Mouse (Mus musculus) gastrocnemius, postnatal 4 days (tissue): ENCODE results near the gene Pitpnm1. TPM values are rescaled to one million over a fixed set of nuclear protein-coding genes. Genes with fewer than 3 reads are reported as not detected.

Experiments
- DNase-seq, 2 experiments: peaks; one replicate each; pipeline ENCODE4 v3.0.0; 2021 to 2022; ENCODE audit warnings: low spot score in 2 of 2, mixed read lengths in 2 of 2
- total RNA-seq, 2 experiments: library from RNA; stranded (reverse); gene quantifications; 2 replicates each; pipeline ENCODE4 v1.2.3; 2021

The Pitpnm1 gene
- total RNA-seq, 2 experiments from 2014 or later, result 6.1 to 7.3 TPM

DNA sequence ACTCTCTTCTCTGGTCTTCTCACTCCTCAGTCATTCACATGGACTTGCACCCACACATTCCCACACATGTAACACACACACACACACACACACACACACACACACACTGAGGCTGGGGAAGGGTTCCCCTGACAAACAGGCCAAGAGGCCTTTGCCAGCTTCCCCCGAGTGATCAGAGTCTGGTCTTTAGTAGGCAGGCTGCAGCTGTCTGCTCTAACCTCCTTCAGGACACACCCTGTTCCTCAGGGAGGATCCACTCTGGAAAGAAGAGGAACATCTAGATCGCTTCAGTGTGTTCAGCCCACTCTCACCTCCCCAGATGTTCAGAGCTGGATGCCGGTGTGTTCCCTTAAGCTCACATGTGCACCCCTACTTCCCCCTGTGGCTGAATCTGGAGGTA lies 5.5 kb upstream of the Pitpnm1 start:
- no peak for DNase-seq

GRCm38 (mm10) chr19:4094774-4095303 lies 5.0 kb upstream of the Pitpnm1 start:
- no peak for DNase-seq

DNA sequence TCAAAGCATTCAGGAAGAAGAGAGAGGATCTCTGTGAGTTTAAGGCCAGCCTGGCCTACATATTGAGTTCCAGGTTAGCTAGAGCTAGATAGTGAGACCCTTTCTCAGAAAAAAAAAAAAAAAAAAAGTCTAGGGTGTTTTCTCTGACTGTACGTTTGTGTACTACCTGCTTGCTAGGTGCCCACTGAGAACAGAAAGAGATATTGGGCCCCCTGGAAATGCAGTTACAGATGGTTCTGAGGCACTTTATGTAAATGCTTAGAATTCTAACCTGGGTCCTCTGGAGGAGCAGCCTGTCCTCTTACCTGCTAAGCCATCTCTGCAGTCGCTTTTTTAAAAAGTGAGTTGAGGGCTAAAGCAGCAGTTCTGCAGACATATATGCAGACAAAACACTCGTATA lies 4.0 kb upstream of the Pitpnm1 start:
- DNase-seq, result no peak

DNA sequence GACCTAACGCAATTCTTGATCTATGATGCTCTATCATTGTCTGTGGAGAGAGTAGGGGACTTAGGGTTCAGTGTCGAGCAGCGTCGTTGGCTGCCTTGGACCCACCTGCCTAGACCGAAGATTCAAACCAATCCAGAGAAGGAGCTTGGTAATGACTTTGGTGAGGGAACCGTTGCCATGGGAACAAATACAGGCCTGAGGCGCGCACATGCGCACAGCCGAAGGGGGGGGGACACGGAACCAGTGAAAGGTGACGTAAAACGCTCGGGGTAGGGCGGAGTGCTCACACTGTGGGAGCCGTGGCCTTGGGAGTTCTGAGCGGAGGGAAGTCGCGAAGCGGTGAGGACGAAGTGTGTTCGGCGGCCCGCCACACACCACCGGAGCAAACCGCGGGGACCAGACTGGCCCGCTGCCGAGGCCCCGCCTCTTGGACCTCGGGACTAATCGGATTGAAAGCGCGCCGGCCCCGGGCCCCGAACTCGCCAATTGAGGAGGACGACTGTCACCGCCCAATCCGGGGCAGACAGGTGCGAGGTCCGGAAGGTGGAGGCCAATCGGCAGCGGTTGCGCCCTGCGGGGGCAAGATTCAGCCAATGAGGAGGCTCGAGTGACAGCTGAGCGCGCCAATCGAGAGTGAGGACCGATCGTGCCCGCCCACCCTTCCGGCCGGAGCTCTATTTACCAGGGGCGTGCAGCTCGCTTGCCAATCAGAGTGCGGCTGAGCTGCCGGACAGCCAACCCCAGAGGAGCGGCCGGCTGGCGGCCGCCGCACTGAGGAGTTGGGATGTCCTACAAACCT lies 3.0 kb upstream of the Pitpnm1 start, which contains the start of gene Cdk2ap2:
Gene Cdk2ap2, plus strand, starts transcription at position 541 of the 799 bp plus-strand sequence.
- DNase-seq, result peak; percentile 98

- DNase-seq, result peak in 1 of 2 experiments; percentile 75
Observed at GRCm38 (mm10) chr19:4097441-4097825, 2.4 kb upstream of the Pitpnm1 start.

DNA sequence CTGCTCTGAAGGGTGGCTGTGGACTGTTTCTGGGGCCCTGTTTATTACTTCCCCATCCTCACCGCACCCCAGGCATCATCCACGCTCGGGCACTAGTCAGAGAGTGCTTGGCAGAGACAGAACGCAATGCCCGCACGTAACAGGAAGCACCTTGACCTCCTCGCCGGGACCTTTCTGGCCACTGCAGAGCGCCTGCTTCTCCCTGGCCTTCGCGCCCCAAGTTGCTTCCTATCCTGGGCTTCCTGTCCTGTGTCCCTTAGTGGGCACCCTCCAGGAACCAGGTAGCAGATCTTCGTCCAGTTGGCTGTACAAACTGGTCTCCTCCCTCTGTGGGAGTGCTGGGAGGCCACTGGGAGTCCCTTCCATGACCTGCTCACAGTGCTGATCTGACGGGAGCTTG lies 1.4 kb upstream of the Pitpnm1 start:
- no peak for DNase-seq

- peak; percentile 84 to 93 for DNase-seq
Observed at GRCm38 (mm10) chr19:4099056-4099455, 742 bp upstream of the Pitpnm1 start.

DNA sequence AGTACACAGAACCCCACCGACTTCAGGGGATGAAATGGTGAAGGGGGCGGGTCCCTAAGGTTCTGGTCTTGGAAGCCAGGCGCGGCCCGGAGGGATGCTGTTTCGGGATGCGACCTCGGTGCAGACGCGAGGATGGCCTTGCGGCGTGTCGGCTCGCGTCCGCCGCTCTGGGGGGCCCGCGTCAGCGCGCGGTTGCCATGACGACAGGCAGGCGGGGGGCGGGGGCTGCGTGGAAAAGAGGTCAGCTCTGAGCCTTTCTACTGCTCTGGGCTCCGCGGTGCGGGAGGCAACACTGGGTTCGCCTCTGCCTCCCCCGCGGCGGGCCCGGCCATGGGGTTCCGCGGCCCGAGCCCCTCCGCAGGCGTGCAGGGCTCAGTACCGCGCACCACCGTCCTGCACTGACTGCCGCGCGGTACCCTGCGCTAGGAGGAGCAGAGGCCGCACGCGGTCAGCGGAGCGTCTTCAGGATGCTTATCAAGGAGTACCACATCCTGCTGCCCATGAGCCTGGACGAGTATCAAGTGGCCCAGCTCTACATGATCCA lies 992 bp downstream of the Pitpnm1 start:
- no peak for DNase-seq

GRCm38 (mm10) chr19:4101466-4101865 lies 1.7 kb downstream of the Pitpnm1 start:
- DNase-seq, result no peak

DNA sequence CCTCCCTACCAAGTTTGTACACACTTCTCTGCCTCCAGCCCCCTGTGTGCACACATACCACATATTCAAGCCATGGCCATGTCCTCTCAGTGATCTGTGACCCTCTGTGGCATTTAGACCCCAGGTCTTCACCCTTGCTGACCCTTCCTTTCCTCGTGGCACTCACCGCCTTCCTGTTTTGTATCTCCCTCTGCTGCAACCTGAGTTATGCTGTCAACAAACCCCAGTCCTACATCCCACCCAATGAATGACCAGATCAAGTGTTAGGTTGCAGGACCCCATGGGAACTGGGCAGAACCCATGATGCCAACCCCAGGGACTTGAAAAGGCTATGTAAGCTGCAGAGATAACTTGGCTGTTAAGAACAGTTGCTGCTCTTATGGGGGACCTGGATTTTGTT lies 2.3 kb downstream of the Pitpnm1 start:
- DNase-seq, result no peak

- no peak for DNase-seq
Observed at GRCm38 (mm10) chr19:4102626-4103025, 2.8 kb downstream of the Pitpnm1 start.

DNA sequence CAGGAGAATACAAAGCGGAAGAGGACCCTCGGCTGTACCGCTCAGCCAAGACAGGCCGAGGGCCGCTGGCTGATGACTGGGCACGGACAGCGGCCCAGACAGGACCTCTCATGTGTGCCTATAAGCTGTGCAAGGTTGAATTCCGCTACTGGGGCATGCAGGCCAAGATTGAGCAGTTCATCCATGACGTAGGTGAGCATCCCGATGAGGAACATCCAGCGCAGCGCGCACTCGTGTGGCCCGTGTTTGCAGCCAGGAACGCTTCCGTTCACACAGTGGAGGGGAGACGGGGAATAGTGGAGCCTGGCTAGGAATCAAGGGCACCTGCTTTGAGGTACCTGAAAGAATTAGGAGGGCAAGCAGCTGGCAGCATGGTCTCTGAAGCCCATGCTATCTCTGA lies 3.5 kb downstream of the Pitpnm1 start:
- DNase-seq, result no peak

GRCm38 (mm10) chr19:4103792-4104191 lies 4.0 kb downstream of the Pitpnm1 start:
- no peak for DNase-seq

DNA sequence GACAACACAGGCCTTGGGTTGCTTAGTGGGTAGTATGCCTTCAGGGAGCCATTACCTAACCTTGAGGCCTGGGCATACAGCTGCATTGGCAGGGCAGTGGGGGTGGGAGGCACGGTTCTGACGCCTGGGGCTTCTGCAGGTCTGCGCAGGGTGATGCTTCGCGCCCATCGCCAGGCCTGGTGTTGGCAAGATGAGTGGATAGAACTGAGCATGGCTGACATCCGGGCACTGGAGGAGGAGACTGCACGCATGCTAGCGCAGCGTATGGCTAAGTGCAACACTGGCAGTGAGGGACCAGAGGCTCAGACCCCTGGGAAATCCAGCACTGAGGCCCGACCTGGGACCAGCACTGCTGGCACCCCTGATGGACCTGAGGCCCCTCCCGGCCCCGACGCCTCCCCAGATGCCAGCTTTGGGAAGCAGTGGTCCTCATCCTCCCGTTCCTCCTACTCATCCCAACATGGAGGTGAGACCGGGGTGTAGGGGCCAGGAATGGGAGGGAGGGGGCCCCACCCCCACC lies 4.9 kb downstream of the Pitpnm1 start:
- DNase-seq, result no peak

DNA sequence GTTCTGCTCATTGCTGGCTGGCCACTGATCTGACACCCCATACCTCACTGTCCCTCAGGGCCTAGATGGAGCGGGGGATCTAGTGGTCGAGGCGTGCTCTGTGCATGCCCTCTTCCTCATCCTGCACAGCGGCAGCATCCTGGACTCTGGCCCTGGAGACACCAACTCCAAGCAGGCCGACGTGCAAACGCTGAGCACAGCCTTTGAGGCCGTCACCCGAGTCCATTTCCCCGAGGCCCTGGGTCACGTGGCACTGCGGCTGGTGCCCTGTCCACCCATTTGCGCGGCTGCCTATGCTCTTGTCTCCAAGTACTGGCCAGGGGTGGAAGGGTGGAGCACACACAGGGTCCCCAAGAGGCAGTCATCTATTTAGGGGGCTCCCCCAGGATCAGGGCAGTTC lies 6.9 kb downstream of the Pitpnm1 start:
- DNase-seq, result no peak

- DNase-seq, result no peak
Observed at GRCm38 (mm10) chr19:4108535-4108934, 8.7 kb downstream of the Pitpnm1 start.

DNA sequence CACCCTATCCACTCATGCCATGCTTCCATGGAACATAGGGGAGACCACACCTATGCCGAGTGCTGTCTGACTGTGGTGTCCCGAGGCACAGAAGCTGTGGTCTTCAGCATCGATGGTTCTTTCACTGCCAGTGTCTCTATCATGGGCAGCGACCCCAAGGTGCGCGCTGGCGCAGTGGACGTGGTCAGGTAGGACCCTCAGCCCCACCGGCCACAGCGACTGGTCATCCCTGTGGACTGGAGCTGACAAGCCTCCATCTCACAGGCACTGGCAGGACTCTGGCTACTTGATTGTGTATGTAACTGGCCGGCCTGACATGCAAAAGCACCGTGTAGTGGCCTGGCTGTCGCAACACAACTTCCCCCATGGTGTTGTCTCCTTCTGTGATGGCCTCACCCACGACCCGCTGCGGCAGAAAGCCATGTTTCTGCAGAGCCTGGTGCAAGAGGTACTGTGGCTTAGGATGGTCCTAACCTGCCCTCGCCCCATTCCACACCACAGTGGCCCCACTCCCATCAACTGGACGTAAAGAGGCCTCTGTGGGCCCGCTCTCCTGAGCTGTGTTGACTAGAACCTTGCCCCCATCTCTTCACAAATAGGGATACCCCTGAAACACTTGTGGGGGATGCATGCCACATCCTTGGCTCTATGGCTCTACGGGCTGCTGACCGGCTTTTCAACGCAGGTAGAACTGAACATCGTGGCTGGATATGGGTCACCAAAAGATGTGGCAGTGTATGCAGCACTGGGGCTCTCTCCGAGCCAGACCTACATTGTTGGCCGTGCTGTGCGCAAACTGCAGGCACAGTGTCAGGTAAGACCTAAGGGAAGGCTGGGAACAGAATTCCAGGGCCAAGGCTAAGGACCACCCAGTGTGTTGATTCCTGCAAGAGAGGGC lies 12.5 kb downstream of the Pitpnm1 start:
- DNase-seq, result no peak

DNA sequence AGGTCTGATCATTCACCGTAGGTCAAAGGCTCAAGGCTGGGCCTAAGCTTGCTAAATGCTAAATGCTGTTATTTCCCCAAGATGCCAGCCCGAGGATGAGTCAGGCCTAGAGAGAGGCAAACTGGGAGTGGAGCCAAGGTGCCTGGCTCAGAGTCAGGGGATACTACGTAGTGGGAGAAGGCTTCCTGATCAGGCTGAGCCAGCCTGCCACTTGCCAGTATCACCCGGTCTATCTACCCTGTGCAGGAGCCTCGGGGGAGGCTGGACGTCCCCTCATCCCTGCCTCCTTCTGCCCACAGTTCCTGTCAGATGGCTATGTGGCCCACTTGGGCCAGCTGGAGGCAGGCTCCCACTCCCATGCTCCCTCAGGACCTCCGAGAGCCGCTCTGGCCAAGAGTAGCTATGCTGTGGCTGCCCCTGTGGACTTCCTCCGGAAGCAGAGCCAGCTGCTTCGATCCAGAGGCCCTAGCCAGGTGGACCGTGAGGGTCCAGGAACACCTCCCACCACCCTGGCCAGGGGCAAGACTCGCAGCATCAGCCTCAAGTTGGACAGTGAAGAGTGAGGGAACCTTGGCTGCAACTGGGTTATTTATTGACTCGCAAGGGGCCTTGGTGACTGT lies 13.5 kb downstream of the Pitpnm1 start:
- DNase-seq, result peak in 1 of 2 experiments; percentile 73

GRCm38 (mm10) chr19:4113806-4114230 lies 14.0 kb downstream of the Pitpnm1 start:
- DNase-seq, result no peak

GRCm38 (mm10) chr19:4114551-4114950 lies 14.8 kb downstream of the Pitpnm1 start:
- no peak for DNase-seq

- DNase-seq, result no peak
Observed at GRCm38 (mm10) chr19:4115144-4115543, 15.3 kb downstream of the Pitpnm1 start.
